Mouse (Mus musculus): ENCODE data around the gene Spon2.
A peak's percentile ranks its signal among the peaks of the same experiment; 100 is the strongest.

Gene Spon2

DNA sequence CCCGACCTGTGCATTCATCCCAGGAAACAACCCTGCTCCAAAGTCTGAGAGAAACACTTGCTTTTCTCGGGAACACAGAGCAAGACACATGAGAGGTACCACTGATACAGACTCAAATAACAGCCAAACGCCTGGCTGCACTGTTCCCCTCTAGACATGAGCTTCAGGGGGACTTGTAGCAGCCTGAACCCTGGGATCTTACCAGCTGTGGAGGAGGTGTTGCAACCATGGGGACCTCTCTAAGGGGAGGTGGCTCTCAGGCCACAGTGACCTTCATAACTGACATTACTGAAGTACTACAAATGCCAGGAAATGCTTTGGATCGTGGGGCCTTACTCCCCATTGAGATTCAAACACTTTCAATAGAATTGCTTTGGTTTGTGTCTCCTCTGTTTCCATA, 3.5 kb downstream of the Spon2 start:
- no peak for DNase-seq

DNA sequence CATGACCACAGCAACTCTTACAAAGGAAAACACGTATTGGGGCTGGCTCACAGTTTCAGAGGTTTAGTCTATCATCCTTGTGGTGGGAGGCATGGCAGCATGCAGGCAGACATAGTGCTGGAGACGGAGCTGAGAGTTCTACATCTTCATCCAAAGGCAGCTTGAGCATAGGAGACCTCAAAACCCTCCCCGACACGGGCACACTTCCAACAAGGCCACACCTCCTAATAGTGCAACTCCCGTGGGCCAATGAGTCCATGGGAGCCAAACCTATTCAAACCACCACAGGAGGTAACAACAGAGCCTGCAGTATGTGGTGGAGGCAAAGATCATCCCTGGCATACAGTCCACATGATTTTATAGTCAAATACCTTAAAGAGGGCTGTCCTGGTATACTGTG, 7.0 kb downstream of the Spon2 start:
- DNase-seq = no peak

DNA sequence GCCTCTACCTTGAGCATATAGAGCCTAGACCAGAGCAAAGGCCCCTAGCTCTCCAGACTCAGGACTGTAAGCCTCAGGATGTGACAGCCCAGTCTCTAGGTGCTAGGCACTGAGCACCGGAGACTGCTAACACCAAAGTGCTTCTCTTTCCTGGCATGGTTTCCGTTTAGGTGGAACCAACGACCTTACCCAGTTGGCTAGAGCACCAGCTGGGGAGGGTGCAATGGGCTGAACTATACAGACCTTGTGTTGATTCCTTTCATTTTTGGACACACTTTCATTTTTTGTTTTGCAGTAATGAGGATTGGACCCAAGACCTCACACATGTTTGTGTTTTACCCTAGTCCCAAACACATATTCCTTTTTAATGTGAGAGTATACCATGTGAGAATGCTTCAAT, 7.7 kb downstream of the Spon2 start:
- no peak for DNase-seq

DNA sequence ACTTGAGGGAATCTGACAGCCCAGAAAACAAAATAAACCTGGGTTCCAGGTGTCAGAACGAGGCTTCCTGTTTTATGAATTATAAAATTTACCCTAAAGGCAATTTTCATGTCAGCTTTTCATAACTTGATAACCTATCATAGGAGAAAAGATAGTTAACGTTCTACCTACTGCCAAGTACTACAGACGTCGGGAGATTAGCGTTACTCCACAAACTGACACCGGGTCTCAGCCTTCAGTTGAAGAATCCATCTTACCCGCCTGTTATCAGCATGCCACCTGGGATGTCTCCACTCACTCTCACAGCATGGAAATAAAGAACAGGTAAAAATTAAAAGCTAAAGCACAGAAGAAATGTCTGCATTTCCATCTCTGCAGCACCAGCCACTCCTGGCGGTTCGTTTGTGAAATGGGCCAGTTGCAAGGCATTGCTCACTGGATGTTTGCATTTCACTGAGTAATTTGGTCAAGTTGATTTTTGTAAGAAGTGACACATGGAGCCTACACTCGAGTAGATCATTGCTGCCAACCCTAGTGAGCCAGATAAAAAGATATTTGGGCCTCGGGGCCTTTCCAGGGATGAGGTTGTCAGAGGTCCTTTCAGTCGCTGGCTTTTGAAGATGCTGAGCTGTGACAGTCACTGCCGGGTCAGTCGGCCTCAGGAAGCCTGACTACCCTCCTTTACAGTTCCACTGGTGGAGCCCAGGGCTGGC, 9.6 kb downstream of the Spon2 start:
- DNase-seq = no peak

DNA sequence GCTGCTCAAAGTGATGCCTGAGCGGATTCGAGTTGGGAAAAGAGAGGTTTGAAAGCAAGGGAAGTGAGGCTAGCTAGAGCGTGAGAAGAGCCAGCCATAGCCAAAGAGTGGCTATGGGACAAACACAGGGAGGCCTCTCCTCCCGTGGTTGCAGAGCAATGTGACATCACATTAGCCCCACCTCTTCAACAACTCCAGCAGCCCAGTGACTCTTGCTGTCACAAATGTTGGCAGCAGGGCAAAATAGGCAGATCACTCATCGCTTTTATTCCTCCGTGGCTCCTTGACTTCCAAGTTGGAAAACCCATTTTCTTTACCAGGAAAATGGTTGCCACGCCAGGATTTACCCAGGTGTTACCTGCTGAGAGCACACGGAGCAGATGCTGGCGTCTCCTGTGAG, 11.1 kb downstream of the Spon2 start:
- no peak for DNase-seq

DNA sequence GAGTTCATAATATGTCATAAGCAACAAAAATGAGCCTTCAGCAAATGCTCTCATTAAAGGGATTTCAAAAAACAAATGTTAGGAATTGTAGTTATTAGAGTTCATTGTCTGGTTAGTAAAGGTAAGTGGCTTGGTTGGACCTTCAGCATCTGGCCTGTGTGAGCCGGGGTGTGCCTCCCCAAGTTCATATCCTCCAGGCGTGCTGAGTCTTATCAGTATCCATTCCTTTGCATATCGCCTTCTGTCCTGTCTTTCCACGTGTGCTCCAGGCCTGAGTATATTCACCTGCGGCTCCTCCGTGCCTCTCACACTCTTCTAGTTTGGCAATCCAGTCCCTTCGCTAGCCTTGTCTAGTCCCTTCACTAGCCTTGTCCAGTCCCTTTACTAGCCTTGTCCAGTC, 11.9 kb downstream of the Spon2 start:
- no peak for DNase-seq

DNA sequence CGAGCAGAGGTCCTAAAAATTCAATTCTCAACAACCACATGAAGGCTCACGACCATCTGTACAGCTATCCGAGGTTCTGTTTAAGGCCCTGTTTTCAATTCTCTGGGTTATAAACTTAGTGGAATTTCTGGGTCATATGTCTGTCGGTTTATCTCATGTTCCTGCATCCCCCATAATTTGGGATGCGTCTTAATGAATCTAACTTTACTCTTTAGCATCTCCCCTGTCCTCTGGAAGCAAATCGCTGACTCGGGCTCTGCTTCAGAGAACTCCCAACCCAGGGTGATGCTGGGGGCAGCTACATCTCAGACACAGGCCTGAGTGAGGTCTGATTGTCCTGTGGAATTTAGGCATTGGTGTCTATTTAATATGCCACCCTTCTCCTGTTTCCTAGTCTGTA, 14.0 kb downstream of the Spon2 start:
- DNase-seq = no peak

DNA sequence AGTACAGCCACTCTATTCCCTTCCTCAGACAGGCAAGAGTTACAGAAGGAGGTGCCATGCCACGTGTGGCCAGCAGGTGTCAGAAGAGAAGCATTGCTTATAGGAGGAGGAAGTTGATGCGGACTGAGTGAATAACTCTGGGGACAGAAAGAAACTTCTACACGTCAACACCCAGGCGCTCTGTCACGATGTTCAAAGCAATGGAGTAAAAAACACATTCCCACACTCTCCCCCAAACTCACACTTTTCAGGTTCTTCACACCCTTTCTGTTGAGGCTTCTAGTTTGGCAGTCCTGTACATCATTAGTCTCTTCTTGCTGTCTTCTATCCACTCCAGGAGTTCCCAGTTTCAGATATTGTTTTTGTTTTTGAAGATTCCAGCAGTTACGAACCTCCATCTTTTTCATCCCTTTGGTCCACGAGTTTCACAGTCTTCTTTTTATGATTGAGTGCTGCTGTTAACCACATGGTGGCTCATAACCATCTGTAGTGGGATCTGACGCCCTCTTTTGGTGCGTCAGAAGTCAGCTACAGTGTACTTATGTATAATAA, 14.5 kb downstream of the Spon2 start:
- DNase-seq = peak; percentile 65

DNA sequence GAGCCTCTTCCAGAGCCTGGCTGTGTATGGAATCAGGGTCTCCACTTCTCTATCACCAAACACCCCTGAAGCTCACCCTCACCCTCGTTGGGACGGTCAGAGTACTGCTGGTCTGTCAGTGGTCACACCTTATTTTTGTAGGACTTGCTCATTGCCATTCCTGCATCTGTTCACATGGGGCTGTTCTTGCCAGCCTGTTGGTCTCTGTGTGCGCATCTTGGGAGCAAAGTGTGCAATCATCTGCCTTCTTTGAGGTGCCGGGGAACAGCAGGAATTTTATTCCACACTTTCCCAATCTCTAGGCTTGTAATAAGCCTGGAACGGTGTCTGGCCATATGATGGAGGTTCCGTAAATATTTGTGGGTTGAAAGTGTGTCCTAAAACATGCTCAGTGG, 15.1 kb downstream of the Spon2 start:
- no peak for DNase-seq

DNA sequence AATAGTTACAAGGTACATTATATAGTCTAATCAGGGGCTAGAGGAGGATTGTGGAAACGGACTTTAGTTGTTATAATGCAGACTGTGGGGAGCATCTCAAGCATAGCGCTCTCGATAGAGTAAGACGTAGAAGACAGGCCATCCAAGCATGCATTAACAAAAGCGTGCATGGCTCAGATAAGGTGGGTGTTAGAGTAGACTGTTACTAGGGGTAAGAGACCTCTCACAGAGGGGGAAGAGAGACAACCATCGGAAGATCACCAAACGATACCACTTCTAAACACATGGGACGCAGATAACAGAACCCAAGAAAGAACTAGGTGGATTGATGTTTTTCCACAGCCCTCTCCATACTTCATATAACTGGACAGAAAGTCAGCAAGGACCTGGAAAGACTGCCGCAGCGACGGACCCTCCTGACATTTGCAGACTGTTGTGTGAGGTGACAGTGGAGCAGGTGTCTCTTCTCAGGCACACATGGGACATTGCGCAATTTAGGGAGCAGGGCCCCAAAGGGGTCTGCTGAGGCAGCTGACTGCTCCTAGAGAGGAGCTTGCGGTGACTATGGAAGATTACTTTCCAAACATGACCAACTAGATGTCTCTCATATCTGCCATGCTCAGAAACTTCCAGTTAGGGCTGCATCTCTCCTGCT, 15.6 kb downstream of the Spon2 start:
- DNase-seq = no peak

DNA sequence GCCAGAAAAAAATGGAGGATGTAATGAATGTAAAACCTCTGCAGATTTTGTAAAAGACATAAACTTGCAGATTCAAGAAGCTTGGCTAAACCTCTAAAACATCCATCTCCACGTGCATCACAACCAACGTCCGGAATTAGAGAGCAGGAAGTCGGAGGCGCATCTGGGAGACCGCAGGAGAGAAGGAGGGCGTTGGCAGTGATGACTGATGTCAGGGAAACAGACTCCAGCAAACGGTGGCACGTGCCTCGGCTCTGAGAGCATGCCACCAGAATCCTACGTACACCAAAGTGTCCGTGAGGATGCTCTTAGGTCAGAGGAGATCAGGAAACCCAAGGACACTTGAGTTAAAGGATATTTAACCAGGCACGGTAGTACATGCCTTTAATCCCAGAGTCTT, 16.6 kb downstream of the Spon2 start:
- no peak for DNase-seq

DNA sequence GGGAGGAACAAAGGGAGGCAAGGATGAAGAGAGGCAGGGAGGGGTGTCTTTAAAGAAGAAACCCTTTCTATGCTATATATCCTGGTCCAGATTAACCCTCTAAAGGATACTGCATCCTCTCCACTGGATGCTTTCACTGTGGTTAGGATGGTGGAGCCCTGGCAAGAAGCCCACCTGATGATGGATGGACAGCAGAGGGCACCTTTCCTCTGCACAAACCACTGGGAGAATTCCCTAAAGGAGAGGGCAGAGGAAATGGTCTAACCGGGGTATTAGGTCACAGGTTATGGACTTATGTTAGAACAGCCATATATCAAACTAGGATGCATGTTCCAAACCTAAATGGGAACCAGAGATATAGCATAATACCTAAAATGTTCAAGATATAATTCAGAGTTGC, 18.2 kb downstream of the Spon2 start:
- no peak for DNase-seq

DNA sequence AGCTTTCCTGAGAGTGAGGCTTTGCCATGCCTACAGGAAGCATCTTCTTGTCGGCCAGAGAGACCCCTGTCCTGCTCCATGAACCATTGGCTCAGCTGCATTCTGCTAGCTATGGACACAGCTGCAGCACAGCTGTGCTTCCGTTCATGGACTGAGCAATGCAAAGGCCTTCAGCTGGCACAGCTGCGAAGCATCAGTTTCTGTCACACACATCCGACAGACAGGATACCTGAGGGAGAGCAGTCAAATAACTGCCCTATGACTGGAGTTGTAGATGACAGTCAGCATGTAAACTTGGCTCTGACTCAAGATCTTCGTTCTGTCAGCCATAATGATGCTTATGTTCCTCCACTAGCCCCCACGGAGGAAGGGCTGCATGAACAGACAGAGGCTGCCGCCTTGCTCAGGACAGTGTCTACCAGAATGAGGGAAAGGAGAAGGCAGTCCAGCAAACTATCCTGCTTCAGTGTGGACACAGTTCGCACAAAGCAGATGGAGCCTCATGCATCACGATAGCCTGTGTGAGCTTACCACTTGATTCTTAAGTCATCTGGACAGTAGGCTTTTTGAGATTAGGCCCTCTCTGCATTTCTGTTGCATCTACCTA, 22.9 kb downstream of the Spon2 start:
- DNase-seq = no peak

DNA sequence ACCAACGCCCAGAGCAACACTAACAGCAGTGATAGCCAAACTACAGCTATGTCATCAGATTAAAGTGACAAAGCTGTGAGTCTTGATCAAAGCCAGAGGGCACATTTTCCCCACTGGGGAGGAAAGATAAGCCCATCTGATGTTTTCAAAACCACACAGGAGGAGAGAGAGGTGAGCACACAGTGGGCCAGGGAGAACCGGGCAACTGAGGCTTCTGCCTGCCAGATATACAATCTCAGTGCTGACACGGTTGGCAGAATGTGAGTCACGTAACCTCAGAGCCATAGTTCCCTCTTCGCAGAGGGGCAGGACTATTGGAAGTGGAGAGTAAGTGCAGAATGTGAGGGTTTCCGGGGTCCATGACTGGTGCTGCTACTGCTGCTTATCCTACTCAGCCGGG, 24.7 kb downstream of the Spon2 start:
- DNase-seq = no peak
